Mouse (Mus musculus): ENCODE data around the gene Ttll1. TPM values are rescaled to one million over a fixed set of nuclear protein-coding genes. Genes with fewer than 3 reads are reported as not detected.
A peak's percentile ranks its signal among the peaks of the same experiment; 100 is the strongest.

Ttll1 gene
- polyA plus RNA-seq, 1 experiment from 2014 or later = 21.5 TPM

- Histone ChIP-seq H3K4me3 (no peak overlapping the region), H3K4me2 (no peak overlapping the region), H3K9ac (no peak overlapping the region), H3K36me3 (no peaks in the 10 kb centered on the region), H3K27ac (replicated peaks) (peak overlapping the region; percentile 74), H3K9me3 (no peaks in the 10 kb centered on the region), H3K27me3 (replicated peaks) (no peaks in the 10 kb centered on the region), H3K4me1 (peaks cover 79% of the 10 kb centered on the region)
- 85% methylated on average over 7 of the region's 7 CpGs for WGBS
- no peak for ATAC-seq (ENCODE audit: extremely low read depth, insufficient number of reproducible peaks, low FRiP score, low TSS enrichment)
Observed at GRCm38 (mm10) chr15:83452219-83452760, 58.4 kb downstream of the Ttll1 start.

DNA sequence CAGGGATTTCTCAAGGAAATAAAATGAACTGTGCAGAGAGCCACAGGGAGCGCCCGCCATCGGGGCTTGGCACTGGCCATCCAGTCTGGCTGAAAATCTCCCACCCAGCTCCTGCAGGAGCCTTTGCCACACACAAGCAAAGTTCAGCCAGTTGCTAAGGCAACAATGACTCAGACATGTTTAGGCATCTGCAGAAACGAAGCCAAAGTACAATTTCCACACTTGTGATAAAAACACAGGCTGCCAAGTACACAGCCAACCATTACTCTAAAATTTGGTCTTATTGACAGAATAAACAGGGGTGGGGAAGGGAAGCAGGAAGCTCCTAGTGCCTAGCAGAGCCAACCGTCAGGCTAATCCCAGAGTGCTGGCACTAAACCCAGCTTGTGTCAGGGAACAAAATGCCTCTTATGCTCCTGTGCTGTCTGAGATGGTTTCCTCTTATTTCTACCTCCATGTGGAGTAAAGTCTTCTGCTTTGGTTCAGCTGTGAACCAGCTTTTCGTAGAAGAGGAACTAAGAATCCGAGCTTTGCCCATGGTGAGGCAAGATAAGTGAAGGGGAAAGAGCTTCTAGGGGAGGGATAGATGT is 59.0 kb downstream of the Ttll1 start:
- H3K4me3 ChIP-seq = no peak overlapping the region
- H3K36me3 ChIP-seq = no peaks in the 10 kb centered on the region
- no peaks in the 10 kb centered on the region for H3K27me3 ChIP-seq (replicated peaks)
- H3K4me2 ChIP-seq = no peak overlapping the region
- peaks cover 80% of the 10 kb centered on the region for H3K4me1 ChIP-seq
- peak overlapping the region; percentile 74 for H3K27ac ChIP-seq (replicated peaks)
- 61% methylated on average over 7 of the region's 7 CpGs for WGBS
- H3K9ac ChIP-seq = no peak overlapping the region
- no peak for ATAC-seq (ENCODE audit: extremely low read depth, insufficient number of reproducible peaks, low FRiP score, low TSS enrichment)
- H3K9me3 ChIP-seq = no peaks in the 10 kb centered on the region

DNA sequence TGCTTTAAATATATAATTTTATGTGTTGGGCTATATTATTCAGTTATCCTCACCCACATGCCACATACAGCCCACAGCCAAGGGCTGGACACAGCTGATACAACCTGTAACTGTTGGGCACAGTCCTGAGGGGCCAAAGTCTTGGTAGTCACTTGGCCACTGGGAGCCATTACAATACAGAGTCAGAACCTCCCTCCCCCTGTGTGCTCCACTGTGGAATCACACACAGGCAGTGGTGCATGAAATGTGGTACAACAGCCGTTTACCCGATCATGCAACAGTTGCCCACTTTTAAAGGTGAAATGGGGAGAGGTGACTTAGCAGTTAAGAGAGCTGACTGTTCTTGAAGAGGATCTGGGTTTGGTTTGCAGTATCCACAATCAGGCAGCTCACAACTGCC is 60.7 kb downstream of the Ttll1 start:
- Histone ChIP-seq H3K27ac (replicated peaks) (no peak overlapping the region), H3K9ac (no peak overlapping the region), H3K4me2 (no peak overlapping the region), H3K27me3 (replicated peaks) (no peaks in the 10 kb centered on the region), H3K4me3 (no peak overlapping the region), H3K9me3 (no peaks in the 10 kb centered on the region), H3K36me3 (no peaks in the 10 kb centered on the region), H3K4me1 (peaks cover 86% of the 10 kb centered on the region)
- 92% methylated on average over 2 of the region's 2 CpGs for WGBS
- ATAC-seq (ENCODE audit: extremely low read depth, insufficient number of reproducible peaks, low FRiP score, low TSS enrichment) = no peak

- H3K9me3 ChIP-seq = no peaks in the 10 kb centered on the region
- no peaks in the 10 kb centered on the region for H3K27me3 ChIP-seq (replicated peaks)
- peak overlapping the region; percentile 92 for H3K27ac ChIP-seq (replicated peaks)
- ATAC-seq (ENCODE audit: extremely low read depth, insufficient number of reproducible peaks, low FRiP score, low TSS enrichment) = no peak
- peaks cover 86% of the 10 kb centered on the region for H3K4me1 ChIP-seq
- H3K4me3 ChIP-seq = no peak overlapping the region
- WGBS = 50% methylated on average over 5 of the region's 5 CpGs
- H3K9ac ChIP-seq = no peak overlapping the region
- H3K36me3 ChIP-seq = no peaks in the 10 kb centered on the region
- no peak overlapping the region for H3K4me2 ChIP-seq
Observed at GRCm38 (mm10) chr15:83448646-83449045, 62.0 kb downstream of the Ttll1 start.

DNA sequence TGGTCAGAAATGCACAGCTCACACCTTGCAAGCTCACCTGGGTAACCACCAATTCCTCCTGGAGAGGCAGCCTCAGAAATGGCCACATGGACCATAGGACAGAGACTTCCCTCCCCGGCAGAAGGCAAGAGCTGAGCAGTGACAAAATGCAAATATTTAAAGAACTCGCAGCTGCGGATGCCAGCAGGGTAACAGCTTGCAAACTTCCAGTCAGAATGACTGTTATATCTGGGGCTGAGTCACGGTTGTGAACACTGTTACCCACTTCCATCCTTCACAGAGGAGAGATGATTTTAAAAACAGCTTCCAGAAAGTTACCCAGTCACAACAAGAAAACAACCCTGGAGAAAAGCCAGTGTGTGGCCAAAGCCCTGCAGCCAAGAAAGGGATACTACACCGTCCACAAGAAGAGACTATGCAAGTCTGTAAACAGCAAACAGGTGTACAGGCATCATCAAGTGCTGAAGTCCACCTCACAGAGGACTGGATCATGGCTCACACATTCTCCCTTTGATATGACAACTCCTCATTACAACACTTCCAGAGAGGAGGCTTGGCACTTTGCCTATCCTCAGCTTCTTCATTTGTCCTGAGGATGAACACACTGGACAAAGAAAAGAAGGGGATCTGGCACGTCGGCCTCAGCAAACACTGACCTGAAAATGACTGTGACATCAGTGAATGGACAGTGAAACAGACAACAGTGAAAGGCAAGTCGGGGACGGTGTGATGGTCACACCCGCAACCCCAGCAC is 62.7 kb downstream of the Ttll1 start:
- H3K9me3 ChIP-seq = no peaks in the 10 kb centered on the region
- H3K4me1 ChIP-seq = peaks cover 91% of the 10 kb centered on the region
- no peak overlapping the region for H3K4me3 ChIP-seq
- H3K36me3 ChIP-seq = no peaks in the 10 kb centered on the region
- H3K27me3 ChIP-seq (replicated peaks) = no peaks in the 10 kb centered on the region
- peak overlapping the region; percentile 92 for H3K27ac ChIP-seq (replicated peaks)
- H3K9ac ChIP-seq = peak overlapping the region; percentile 50; the same call in 1 of the 2 replicates
- WGBS = 34% methylated on average over 10 of the region's 10 CpGs
- no peak for ATAC-seq (ENCODE audit: extremely low read depth, insufficient number of reproducible peaks, low FRiP score, low TSS enrichment)
- H3K4me2 ChIP-seq = peak overlapping the region; percentile 42

- ATAC-seq (ENCODE audit: extremely low read depth, insufficient number of reproducible peaks, low FRiP score, low TSS enrichment) = peak; percentile 59; the same call in 1 of the 2 replicates
- Histone ChIP-seq H3K27ac (replicated peaks) (peak overlapping the region; percentile 92), H3K27me3 (replicated peaks) (no peaks in the 10 kb centered on the region), H3K9me3 (no peaks in the 10 kb centered on the region), H3K4me2 (peak overlapping the region; percentile 47), H3K4me1 (peaks cover 93% of the 10 kb centered on the region), H3K9ac (peak overlapping the region; percentile 44), H3K36me3 (no peaks in the 10 kb centered on the region), H3K4me3 (no peak overlapping the region)
- WGBS = 31% methylated on average over 2 of the region's 2 CpGs
Observed at GRCm38 (mm10) chr15:83445908-83446307, 64.8 kb downstream of the Ttll1 start.

DNA sequence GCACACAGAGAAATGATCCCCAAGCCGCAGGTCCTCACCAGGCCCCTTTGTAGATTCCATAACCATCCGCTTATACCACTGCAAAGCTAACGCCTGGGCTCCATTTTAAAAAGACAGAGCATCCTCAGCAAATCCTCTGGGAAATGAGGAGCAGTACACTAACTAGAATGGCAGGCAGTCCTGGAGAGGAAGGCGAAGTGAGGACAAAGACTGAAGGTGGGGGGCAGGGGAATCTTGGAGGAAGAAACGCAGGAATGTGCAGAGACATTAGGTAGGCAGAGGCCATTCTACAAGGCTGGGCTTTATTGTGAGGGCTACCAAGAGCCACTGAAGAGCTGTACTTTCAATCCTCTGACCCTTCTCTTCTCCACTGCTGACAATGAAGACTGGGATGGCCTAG is 65.3 kb downstream of the Ttll1 start:
- Histone ChIP-seq H3K36me3 (no peaks in the 10 kb centered on the region), H3K9ac (peak overlapping the region; percentile 44), H3K4me3 (no peak overlapping the region), H3K9me3 (no peaks in the 10 kb centered on the region), H3K4me1 (peaks cover 97% of the 10 kb centered on the region), H3K27ac (replicated peaks) (peak overlapping the region; percentile 92), H3K27me3 (replicated peaks) (no peaks in the 10 kb centered on the region), H3K4me2 (peak overlapping the region; percentile 47)
- 65% methylated on average over 5 of the region's 5 CpGs for WGBS
- no peak for ATAC-seq (ENCODE audit: extremely low read depth, insufficient number of reproducible peaks, low FRiP score, low TSS enrichment)

DNA sequence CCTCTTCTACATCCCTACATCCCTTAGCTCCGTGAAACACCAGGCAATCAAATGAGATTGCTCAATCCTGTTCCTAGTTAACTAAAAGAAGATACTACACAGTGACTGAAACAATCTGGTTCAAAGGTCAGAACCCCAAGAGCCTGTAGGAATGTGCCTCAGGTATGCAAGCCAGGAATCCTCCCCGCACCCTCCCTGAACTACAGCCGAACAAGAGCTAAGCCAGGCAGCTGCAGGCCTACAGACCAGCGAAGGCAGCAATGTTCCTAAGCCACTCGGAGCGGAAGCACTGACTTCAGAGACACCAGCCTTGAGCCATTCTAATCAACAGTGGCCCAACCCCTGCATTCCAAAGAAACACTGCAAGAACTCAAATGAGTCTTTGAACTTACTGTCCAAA is 66.3 kb downstream of the Ttll1 start:
- Histone ChIP-seq H3K36me3 (no peaks in the 10 kb centered on the region), H3K4me2 (peak overlapping the region; percentile 47; the same call in 1 of the 2 replicates), H3K4me3 (no peak overlapping the region), H3K9me3 (no peaks in the 10 kb centered on the region), H3K27me3 (replicated peaks) (no peaks in the 10 kb centered on the region), H3K4me1 (peaks cover 98% of the 10 kb centered on the region), H3K9ac (peak overlapping the region; percentile 24; the same call in 1 of the 2 replicates), H3K27ac (replicated peaks) (peak overlapping the region; percentile 92)
- no peak for ATAC-seq (ENCODE audit: extremely low read depth, insufficient number of reproducible peaks, low FRiP score, low TSS enrichment)
- WGBS = 21% methylated on average over 6 of the region's 6 CpGs

- Histone ChIP-seq H3K27ac (replicated peaks) (0 out of 2 replicates have a peak overlapping the region, but pooled peaks have one; percentile 30), H3K4me3 (no peak overlapping the region), H3K9me3 (no peaks in the 10 kb centered on the region), H3K4me1 (peaks cover 86% of the 10 kb centered on the region), H3K27me3 (replicated peaks) (no peaks in the 10 kb centered on the region), H3K4me2 (no peak overlapping the region), H3K9ac (no peak overlapping the region), H3K36me3 (no peaks in the 10 kb centered on the region)
- no peak for ATAC-seq (ENCODE audit: extremely low read depth, insufficient number of reproducible peaks, low FRiP score, low TSS enrichment)
- 80% methylated on average over 4 of the region's 4 CpGs for WGBS
Observed at GRCm38 (mm10) chr15:83442495-83443037, 68.1 kb downstream of the Ttll1 start.

- Histone ChIP-seq H3K4me3 (no peak overlapping the region), H3K9ac (no peak overlapping the region), H3K4me2 (peak overlapping the region; percentile 41), H3K36me3 (no peaks in the 10 kb centered on the region), H3K27me3 (replicated peaks) (no peaks in the 10 kb centered on the region), H3K9me3 (no peaks in the 10 kb centered on the region), H3K27ac (replicated peaks) (peak overlapping the region; percentile 67), H3K4me1 (peaks cover 77% of the 10 kb centered on the region)
- 31% methylated on average over 5 of the region's 5 CpGs for WGBS
- no peak for ATAC-seq (ENCODE audit: extremely low read depth, insufficient number of reproducible peaks, low FRiP score, low TSS enrichment)
Observed at GRCm38 (mm10) chr15:83440726-83441125, 70.0 kb downstream of the Ttll1 start.

DNA sequence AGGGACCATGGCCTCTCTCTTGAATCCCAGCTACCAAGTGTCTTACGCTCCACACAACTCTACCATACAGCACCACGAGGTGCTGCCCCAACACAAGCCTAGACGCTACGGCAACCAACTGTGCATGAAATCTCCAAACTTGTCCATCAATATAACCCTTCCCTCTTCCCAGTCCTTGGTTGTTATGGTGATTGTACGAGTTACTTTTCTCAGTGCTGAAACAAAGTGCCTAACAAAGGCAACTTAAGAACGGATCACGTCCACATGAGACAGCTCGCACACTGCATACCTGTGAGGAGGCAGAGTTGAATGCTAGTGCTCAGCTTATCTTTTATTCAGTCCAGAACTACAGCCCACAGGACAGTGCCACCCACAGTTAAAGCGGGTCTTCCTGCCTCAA is 74.2 kb downstream of the Ttll1 start:
- 82% methylated on average over 9 of the region's 9 CpGs for WGBS
- Histone ChIP-seq H3K4me2 (no peak overlapping the region), H3K4me1 (peaks cover 77% of the 10 kb centered on the region)

More for the DNA sequence above, 74.2 kb downstream of the Ttll1 start:
- H3K36me3 ChIP-seq = no peaks in the 10 kb centered on the region
- H3K27me3 ChIP-seq (replicated peaks) = no peaks in the 10 kb centered on the region
- no peak for ATAC-seq (ENCODE audit: extremely low read depth, insufficient number of reproducible peaks, low FRiP score, low TSS enrichment)
- H3K27ac ChIP-seq (replicated peaks) = no peak overlapping the region
- no peaks in the 10 kb centered on the region for H3K9me3 ChIP-seq
- H3K4me3 ChIP-seq = no peak overlapping the region
- H3K9ac ChIP-seq = no peak overlapping the region

Measured in heart, embryonic 13.5 days (tissue).